Mouse (Mus musculus): ENCODE measurements around the gene Sema5b. TPM values are rescaled to one million over a fixed set of nuclear protein-coding genes. Genes with fewer than 3 reads are reported as not detected.

Gene Sema5b
- not detected in 2 replicates for polyA plus RNA-seq (2012)

DNA sequence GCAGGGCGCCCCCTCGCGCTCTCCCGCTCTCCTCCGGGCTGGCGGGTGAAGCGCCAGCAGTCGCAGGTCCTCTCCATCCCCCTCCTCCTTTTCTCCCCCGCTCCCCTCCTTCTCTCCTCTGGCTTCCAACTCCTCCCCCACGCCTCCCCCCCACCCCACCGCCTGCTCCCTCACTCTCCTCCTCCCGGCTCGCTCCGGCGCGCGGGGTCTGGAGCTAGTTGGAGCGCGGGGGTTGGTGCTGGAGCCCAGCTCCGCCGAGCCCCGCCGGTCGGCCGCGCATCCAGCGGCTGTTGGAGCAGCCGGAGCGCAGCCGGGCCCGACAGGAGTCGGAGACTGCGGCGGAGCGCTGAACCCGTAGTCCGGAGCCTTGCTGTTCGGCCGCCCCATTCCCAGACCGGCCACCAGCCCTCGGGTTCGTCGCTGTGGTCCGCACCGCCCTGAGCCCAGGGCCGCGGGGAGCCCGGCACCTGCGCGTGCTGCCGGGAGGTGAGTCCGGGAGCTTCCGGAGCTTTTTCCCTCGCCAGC is at the start of gene Sema5b:
Sema5b (plus strand) TSS at position 29 of the 525 bp plus-strand sequence.

Other genes with a start within 250 kb of the Sema5b start
- gene Sec22a, start 177.2 kb upstream of the Sema5b start, polyA plus RNA-seq (2012) = 0.17 and 0.36 TPM in 2 replicates
- gene Pdia5, start 50.3 kb upstream of the Sema5b start, polyA plus RNA-seq (2012) = 10.1 and 15.3 TPM in 2 replicates
- gene Dirc2, start 228.2 kb downstream of the Sema5b start, polyA plus RNA-seq (2012) = 4.8 and 7.3 TPM in 2 replicates
- gene Hspbap1, start 229.2 kb downstream of the Sema5b start, polyA plus RNA-seq (2012) = 5.6 and 7.8 TPM in 2 replicates